23 mouse cellular contexts compared by ENCODE assay signal in genomic region chr3:60565950-60566349, GRCm38 (mm10).
DNase-seq lines count a peak whose midpoint lies in the region; ATAC-seq and TF ChIP-seq lines count a peak whose summit lies in the region.
"Had no signal": no experiment of that assay in that cellular context is flagged by ENCODE, and none has a peak within 500 bp of the region (broad histone marks: within the 10 kb centered on the region; RNA-seq: fewer than 3 reads in every experiment).

No protein-coding gene starts in this region.

- H3K4me1 ChIP-seq in embryonic fibroblast, embryonic 13.5 days (ENCODE audit: control insufficient read depth, insufficient read depth, low read length) = peaks cover 14% of the 10 kb centered on the region; the same call in 1 of the 2 replicates
- H3K4me1 ChIP-seq in intestine, postnatal 0 days (replicated peaks; ENCODE audit: control insufficient read depth, insufficient read depth, low read length) = peaks cover 10% of the 10 kb centered on the region
- peaks cover 54% of the 10 kb centered on the region for H3K4me1 ChIP-seq in heart, embryonic 12.5 days (replicated peaks)

- H3K27ac ChIP-seq in layer of hippocampus, adult 2 months = peak overlapping the region; percentile 52
- H3K27ac ChIP-seq in embryonic fibroblast, embryonic 13.5 days (ENCODE audit: insufficient read depth, low read length) = peak overlapping the region; percentile 14; the same call in 1 of the 2 replicates
- no peak overlapping the region for H3K27ac ChIP-seq in intestine, postnatal 0 days (ENCODE audit: low read depth, low read length)
- H3K27ac ChIP-seq in heart, embryonic 12.5 days (ENCODE audit: poor library complexity, severe bottlenecking) = no peak overlapping the region
- H3K27ac ChIP-seq: hindbrain, embryonic 12.5 days; kidney, postnatal 0 days; limb, embryonic 12.5 days; midbrain, embryonic 10.5 days had no signal

- no peaks in the 10 kb centered on the region for H3K36me3 ChIP-seq in intestine, postnatal 0 days (ENCODE audit: control insufficient read depth, insufficient read depth)
- H3K36me3 ChIP-seq in heart, embryonic 12.5 days = no peaks in the 10 kb centered on the region
- H3K36me3 ChIP-seq: hindbrain, embryonic 12.5 days; limb, embryonic 12.5 days; midbrain, embryonic 10.5 days had no signal

- H3K4me2 ChIP-seq in intestine, postnatal 0 days (replicated peaks; ENCODE audit: low read depth) = no peak overlapping the region
- H3K4me2 ChIP-seq in heart, embryonic 12.5 days = no peak overlapping the region
- H3K4me2 ChIP-seq: heart, embryonic 11.5 days; hindbrain, embryonic 12.5 days; limb, embryonic 12.5 days; liver, embryonic 11.5 days had no signal

- no peak overlapping the region for H3K9ac ChIP-seq in intestine, postnatal 0 days (ENCODE audit: low read depth, low read length)
- no peak overlapping the region for H3K9ac ChIP-seq in heart, embryonic 12.5 days
- H3K9ac ChIP-seq: hindbrain, embryonic 12.5 days; limb, embryonic 12.5 days; liver, postnatal 0 days had no signal

- no peak for TF ChIP-seq CTCF in layer of hippocampus, adult 2 months (conservative IDR thresholded peaks at IDR 0.05)
- TF ChIP-seq CTCF in embryonic fibroblast, embryonic 13.5 days (IDR thresholded peaks at IDR 0.05; ENCODE audit: borderline replicate concordance, insufficient read depth, low read length) = no peak
- no peak for TF ChIP-seq CTCF in intestine, postnatal 0 days (IDR thresholded peaks at IDR 0.05; ENCODE audit: low read depth)

- H3K4me3 ChIP-seq in layer of hippocampus, adult 2 months = no peak overlapping the region
- H3K4me3 ChIP-seq in embryonic fibroblast, embryonic 13.5 days (ENCODE audit: insufficient read depth, low read length) = no peak overlapping the region
- H3K4me3 ChIP-seq in intestine, postnatal 0 days (ENCODE audit: low read depth, low read length) = no peak overlapping the region
- H3K4me3 ChIP-seq in heart, embryonic 12.5 days = no peak overlapping the region
- H3K4me3 ChIP-seq: hindbrain, embryonic 12.5 days; limb, embryonic 12.5 days; midbrain, embryonic 10.5 days had no signal

- no peaks in the 10 kb centered on the region for H3K9me3 ChIP-seq in intestine, postnatal 0 days (ENCODE audit: control insufficient read depth)
- no peaks in the 10 kb centered on the region for H3K9me3 ChIP-seq in heart, embryonic 12.5 days (replicated peaks)
- H3K9me3 ChIP-seq: hindbrain, embryonic 12.5 days; limb, embryonic 12.5 days; midbrain, embryonic 10.5 days had no signal

- DNase-seq in layer of hippocampus, adult 2 months (ENCODE audit: low spot score in 2 of 2) = no peak
- no peak for DNase-seq in layer of hippocampus, adult 9-10 months (ENCODE audit: low spot score)
- peak; percentile 45 for DNase-seq in MN1 (ENCODE audit: low spot score)
- DNase-seq in thymus, postnatal 4 days = no peak
- DNase-seq: adrenal gland, postnatal 10 days; cerebellum, adult 2 months; cerebellum, postnatal 36 days; gastrocnemius, postnatal 25 days; heart, postnatal 10 days; kidney, adult 2 months; liver, postnatal 0 days; thymus, adult 2 months had no signal

- no peak for TF ChIP-seq POLR2A in embryonic fibroblast, embryonic 13.5 days (IDR thresholded peaks at IDR 0.05; ENCODE audit: low read depth, low read length)

- peak; percentile 64 for ATAC-seq in intestine, postnatal 0 days
- ATAC-seq in heart, embryonic 12.5 days (ENCODE audit: insufficient number of reproducible peaks, low FRiP score) = no peak
- ATAC-seq: forebrain, embryonic 16.5 days; liver, postnatal 0 days; lung, postnatal 0 days had no signal

- WGBS in intestine, postnatal 0 days = 45% methylated on average over 3 of the region's 3 CpGs
- WGBS in heart, embryonic 12.5 days = 79% methylated on average over 3 of the region's 3 CpGs

- no peaks in the 10 kb centered on the region for H3K27me3 ChIP-seq in intestine, postnatal 0 days (replicated peaks; ENCODE audit: control insufficient read depth, insufficient read depth, low read length)
- H3K27me3 ChIP-seq in heart, embryonic 12.5 days (replicated peaks) = no peaks in the 10 kb centered on the region
- H3K27me3 ChIP-seq: hindbrain, embryonic 12.5 days; limb, embryonic 12.5 days had no signal

Comparison
In these comparisons a context has a peak if more than half of its experiments do, and no peak if none do; other contexts are left out.
1. H3K27ac ChIP-seq: peak in layer of hippocampus, adult 2 months (single experiment) and embryonic fibroblast, embryonic 13.5 days (single experiment); none in intestine, postnatal 0 days (single experiment) and heart, embryonic 12.5 days (single experiment).